Mouse (Mus musculus) mesoderm, embryonic 11.5 days (tissue): ENCODE measurements around the gene Gm21776.
"Not testable (repeated sequence)": the region's sequence is repeated elsewhere in the genome, so short reads cannot be mapped to it uniquely, and the experiment has no call there.

Experiments used
- DNase-seq: peaks from one replicate; pipeline ENCODE4 v3.0.0-alpha.2; 2012; ENCODE audit warnings: low read depth, low spot score

Gene Gm21776

GRCm38 (mm10) chrY:76378362-76378761 is at the start of gene Gm21776:
Gene Gm21776 (plus strand): TSS chrY:76378662.
- DNase-seq = not testable (repeated sequence)
